Mouse (Mus musculus): Measurements from ENCODE around the gene Olfr206. TPM values are rescaled to one million over a fixed set of nuclear protein-coding genes. Genes with fewer than 3 reads are reported as not detected.

Olfr206 gene
- polyA plus RNA-seq (2014; fragmentation: Illumina TruSeq; extraction: RNeasy Lipid Tissue Mini Kit (QIAGEN cat#74804); ENCODE audit: low read depth, low replicate concordance), result not detected

GRCm38 (mm10) chr16:59349146-59349545 lies at the start of gene Olfr206:
Gene Olfr206 (minus strand): TSS chr16:59349246.

GRCm38 (mm10) chr16:59363893-59364292 lies 14.8 kb upstream of the Olfr206 start, which contains the start of gene Olfr209:
Gene Olfr209 (minus strand): TSS chr16:59363993.

GRCm38 (mm10) chr16:59331038-59331437 lies 18.0 kb downstream of the Olfr206 start, which contains the start of gene Olfr205:
Gene Olfr205 (minus strand): TSS chr16:59331138.

GRCm38 (mm10) chr16:59318148-59318547 lies 30.9 kb downstream of the Olfr206 start, which contains the start of gene Olfr204:
Gene Olfr204 (minus strand): TSS chr16:59318248.

GRCm38 (mm10) chr16:59298581-59298980 lies 50.5 kb downstream of the Olfr206 start, which contains the start of gene Olfr203:
Gene Olfr203 (plus strand): TSS chr16:59298881.

Other genes with a start within 250 kb of the Olfr206 start
- not detected for gene Olfr193, start 237.4 kb downstream of the Olfr206 start, polyA plus RNA-seq (2014; fragmentation: Illumina TruSeq; extraction: RNeasy Lipid Tissue Mini Kit (QIAGEN cat#74804); ENCODE audit: low read depth, low replicate concordance)
- not detected for gene Olfr194, start 228.2 kb downstream of the Olfr206 start, polyA plus RNA-seq (2014; fragmentation: Illumina TruSeq; extraction: RNeasy Lipid Tissue Mini Kit (QIAGEN cat#74804); ENCODE audit: low read depth, low replicate concordance)
- not detected for gene Olfr195, start 202.2 kb downstream of the Olfr206 start, polyA plus RNA-seq (2014; fragmentation: Illumina TruSeq; extraction: RNeasy Lipid Tissue Mini Kit (QIAGEN cat#74804); ENCODE audit: low read depth, low replicate concordance)
- gene Olfr196, start 178.8 kb downstream of the Olfr206 start, polyA plus RNA-seq (2014; fragmentation: Illumina TruSeq; extraction: RNeasy Lipid Tissue Mini Kit (QIAGEN cat#74804); ENCODE audit: low read depth, low replicate concordance), result not detected
- not detected for gene Olfr198, start 145.7 kb downstream of the Olfr206 start, polyA plus RNA-seq (2014; fragmentation: Illumina TruSeq; extraction: RNeasy Lipid Tissue Mini Kit (QIAGEN cat#74804); ENCODE audit: low read depth, low replicate concordance)
- not detected for gene Olfr199, start 129.5 kb downstream of the Olfr206 start, polyA plus RNA-seq (2014; fragmentation: Illumina TruSeq; extraction: RNeasy Lipid Tissue Mini Kit (QIAGEN cat#74804); ENCODE audit: low read depth, low replicate concordance)
- not detected for gene Olfr201, start 76.6 kb downstream of the Olfr206 start, polyA plus RNA-seq (2014; fragmentation: Illumina TruSeq; extraction: RNeasy Lipid Tissue Mini Kit (QIAGEN cat#74804); ENCODE audit: low read depth, low replicate concordance)
- gene Olfr202, start 62.5 kb downstream of the Olfr206 start, polyA plus RNA-seq (2014; fragmentation: Illumina TruSeq; extraction: RNeasy Lipid Tissue Mini Kit (QIAGEN cat#74804); ENCODE audit: low read depth, low replicate concordance), result not detected
- not detected for gene Olfr203, start 50.4 kb downstream of the Olfr206 start, polyA plus RNA-seq (2014; fragmentation: Illumina TruSeq; extraction: RNeasy Lipid Tissue Mini Kit (QIAGEN cat#74804); ENCODE audit: low read depth, low replicate concordance)
- gene Olfr204, start 31.0 kb downstream of the Olfr206 start, polyA plus RNA-seq (2014; fragmentation: Illumina TruSeq; extraction: RNeasy Lipid Tissue Mini Kit (QIAGEN cat#74804); ENCODE audit: low read depth, low replicate concordance), result not detected
- not detected for gene Olfr205, start 18.1 kb downstream of the Olfr206 start, polyA plus RNA-seq (2014; fragmentation: Illumina TruSeq; extraction: RNeasy Lipid Tissue Mini Kit (QIAGEN cat#74804); ENCODE audit: low read depth, low replicate concordance)
- gene Olfr209, start 14.7 kb upstream of the Olfr206 start, polyA plus RNA-seq (2014; fragmentation: Illumina TruSeq; extraction: RNeasy Lipid Tissue Mini Kit (QIAGEN cat#74804); ENCODE audit: low read depth, low replicate concordance), result not detected
- not detected for gene Gabrr3, start 58.1 kb upstream of the Olfr206 start, polyA plus RNA-seq (2014; fragmentation: Illumina TruSeq; extraction: RNeasy Lipid Tissue Mini Kit (QIAGEN cat#74804); ENCODE audit: low read depth, low replicate concordance)
- gene Riox2, start 122.5 kb upstream of the Olfr206 start, polyA plus RNA-seq (2014; fragmentation: Illumina TruSeq; extraction: RNeasy Lipid Tissue Mini Kit (QIAGEN cat#74804); ENCODE audit: low read depth, low replicate concordance), result 20.5 TPM

All from liver, adult 10 weeks (tissue).